Mouse (Mus musculus): ENCODE measurements at regions not wholly inside any gene's neighbourhood (a gene's known extent, or its start where the extent isn't known, plus 50 kb on each side); places are given as distances from the start of the nearest gene placed in this dataset.

DNA sequence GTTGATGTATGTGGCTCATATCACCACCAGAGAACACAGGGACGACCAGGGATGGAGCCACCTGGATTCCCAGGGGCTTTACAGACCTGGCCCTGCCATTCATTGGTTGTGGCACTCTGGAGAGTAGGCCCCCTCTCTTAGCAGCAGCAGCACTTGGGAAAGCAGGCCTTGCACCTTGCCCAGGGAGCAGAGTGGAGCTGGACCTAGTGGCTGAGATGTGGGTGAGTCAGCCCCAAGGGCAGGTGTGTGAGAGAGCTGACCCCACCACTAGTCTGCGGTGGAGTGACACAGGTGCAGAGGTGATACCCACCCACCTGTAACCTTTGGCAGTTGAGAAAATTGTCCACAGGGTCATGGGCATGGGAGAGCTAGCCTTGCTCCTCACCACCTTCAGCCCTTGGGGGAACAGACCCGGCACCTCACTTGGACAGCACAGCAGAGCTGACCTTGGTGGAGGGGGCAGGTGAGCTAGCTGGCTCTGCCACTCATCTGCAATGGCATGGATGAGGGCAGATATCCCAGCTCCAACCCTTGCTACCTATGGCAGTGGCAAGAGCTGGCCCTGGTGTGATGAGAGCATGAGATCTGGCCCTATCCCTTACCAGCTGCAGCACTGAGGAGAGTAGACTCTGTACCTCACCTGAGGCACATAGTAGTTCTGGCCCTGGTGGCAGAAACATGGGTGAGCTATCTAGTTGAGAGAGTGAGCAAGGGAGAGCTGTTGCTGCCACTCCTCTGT is 67.9 kb upstream of the Adgrl3 start:
- H3K9ac ChIP-seq (ENCODE audit: insufficient read depth, low read depth), result no peak overlapping the region
- H3K9me3 ChIP-seq (replicated peaks; ENCODE audit: low read length), result no peaks in the 10 kb centered on the region
- in situ Hi-C loops (cut with MboI; ENCODE audit: low pct_ligation_motif_present, low pct_unique_long_range_greater_than_20kb, low sequenced_read_pairs) (no loop called here), dilution Hi-C loops (cut with MboI; ENCODE audit: extremely low pct_ligation_motif_present, extremely low pct_unique_long_range_greater_than_20kb, low sequenced_read_pairs) (no loop called here)
- TF ChIP-seq HCFC1 (IDR thresholded peaks at IDR 0.05; ENCODE audit: low read depth, low read length) (no peak), RAD21 (IDR thresholded peaks at IDR 0.05; ENCODE audit: low read depth, low read length) (no peak), MEF2A (IDR thresholded peaks at IDR 0.05; ENCODE audit: borderline replicate concordance, low read depth, low read length) (no peak), PAX5 (IDR thresholded peaks at IDR 0.05; ENCODE audit: low read length) (no peak), ELF1 (IDR thresholded peaks at IDR 0.05; ENCODE audit: low read depth, low read length) (no peak), SMC3 (IDR thresholded peaks at IDR 0.05; ENCODE audit: low read depth, low read length) (no peak), ZNF384 (IDR thresholded peaks at IDR 0.05; ENCODE audit: low read depth, low read length) (no peak), MXI1 (IDR thresholded peaks at IDR 0.05; ENCODE audit: low read depth, low read length) (no peak), USF2 (conservative IDR thresholded peaks at IDR 0.05; ENCODE audit: low read depth, low read length) (no peak), MAZ (IDR thresholded peaks at IDR 0.05; ENCODE audit: low read depth, low read length) (no peak), CTCF (conservative IDR thresholded peaks at IDR 0.05 in 1 of 2, IDR thresholded peaks at IDR 0.05 in 1 of 2; ENCODE audit: low read depth in 2 of 2, low read length in 2 of 2) (no peak)
- no peak overlapping the region for H3K4me2 ChIP-seq (ENCODE audit: insufficient read depth, low read depth, poor library complexity, severe bottlenecking)
- H3K27ac ChIP-seq (ENCODE audit: insufficient read depth, low read depth), result no peak overlapping the region
- no peaks in the 10 kb centered on the region for H3K36me3 ChIP-seq (replicated peaks in 1 of 2; ENCODE audit: control insufficient read depth in 1 of 2, insufficient read depth in 1 of 2, low read length in 1 of 2)
- no peaks in the 10 kb centered on the region for H3K27me3 ChIP-seq (replicated peaks)
- H3K4me3 ChIP-seq (replicated peaks in 1 of 3; ENCODE audit: low read depth in 2 of 3, low read length in 2 of 3, poor library complexity in 1 of 3), result no peak overlapping the region
- no peaks in the 10 kb centered on the region for H3K79me2 ChIP-seq (replicated peaks; ENCODE audit: control insufficient read depth, extremely low read depth, insufficient read depth, poor library complexity, severe bottlenecking)
- no peaks in the 10 kb centered on the region for H3K4me1 ChIP-seq (ENCODE audit: control insufficient read depth in 1 of 2, insufficient read depth in 2 of 2)
- no peak for DNase-seq (ENCODE audit: extremely low read depth)

DNA sequence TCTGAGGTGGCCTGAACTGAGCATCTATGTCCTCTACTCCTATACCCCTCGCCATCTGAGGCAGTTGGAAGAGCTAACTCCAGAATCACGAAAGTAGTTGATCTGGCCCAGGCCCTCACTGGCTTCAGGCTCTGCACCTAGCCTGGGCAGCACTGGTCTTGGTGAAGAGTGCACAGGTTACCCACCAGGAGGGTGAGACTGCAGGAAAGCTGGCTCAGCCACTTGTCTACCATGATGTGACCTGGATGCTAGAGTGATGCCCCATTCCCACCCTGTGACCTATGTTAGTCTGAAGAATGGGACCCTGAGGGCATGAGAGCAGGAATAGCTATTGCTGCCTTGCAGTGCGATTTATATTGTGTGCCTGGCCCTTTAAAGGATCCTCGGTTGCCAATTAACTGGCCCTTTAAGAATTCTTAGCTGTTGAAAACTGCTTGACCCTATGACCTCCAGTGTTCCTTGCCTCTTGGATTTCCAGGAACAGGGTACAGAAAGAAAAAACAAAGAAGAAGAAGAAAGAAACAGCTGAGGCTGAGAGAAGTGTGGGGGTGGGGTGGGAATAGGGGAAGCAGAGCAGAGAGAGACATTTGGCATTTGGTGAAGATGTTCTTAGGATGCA is 67.2 kb upstream of the Adgrl3 start:
- dilution Hi-C loops (cut with MboI; ENCODE audit: extremely low pct_ligation_motif_present, extremely low pct_unique_long_range_greater_than_20kb, low sequenced_read_pairs), result no loop called here
- TF ChIP-seq USF1 (IDR thresholded peaks at IDR 0.05; ENCODE audit: low read depth, low read length) (no peak), BHLHE40 (IDR thresholded peaks at IDR 0.05; ENCODE audit: low read depth, low read length) (no peak), ZKSCAN1 (IDR thresholded peaks at IDR 0.05; ENCODE audit: borderline replicate concordance, low read depth, low read length) (no peak), JUN (IDR thresholded peaks at IDR 0.05; ENCODE audit: insufficient read depth, low read depth, low read length) (no peak), ZNF384 (IDR thresholded peaks at IDR 0.05; ENCODE audit: low read depth, low read length) (no peak), UBTF (IDR thresholded peaks at IDR 0.05; ENCODE audit: low read depth, low read length) (no peak), TBP (conservative IDR thresholded peaks at IDR 0.05; ENCODE audit: low read depth, low read length) (no peak), IRF4 (IDR thresholded peaks at IDR 0.05; ENCODE audit: low read depth, low read length) (no peak)
- in situ Hi-C loops (cut with MboI; ENCODE audit: low pct_ligation_motif_present, low pct_unique_long_range_greater_than_20kb, low sequenced_read_pairs), result no loop called here
- Histone ChIP-seq H3K4me1 (ENCODE audit: control insufficient read depth in 1 of 2, insufficient read depth in 2 of 2) (no peaks in the 10 kb centered on the region), H3K4me2 (ENCODE audit: insufficient read depth, low read depth, poor library complexity, severe bottlenecking) (no peak overlapping the region), H3K9me3 (replicated peaks; ENCODE audit: low read length) (no peaks in the 10 kb centered on the region), H3K9ac (ENCODE audit: insufficient read depth, low read depth) (no peak overlapping the region), H3K36me3 (replicated peaks in 1 of 2; ENCODE audit: control insufficient read depth in 1 of 2, insufficient read depth in 1 of 2, low read length in 1 of 2) (no peaks in the 10 kb centered on the region), H3K4me3 (replicated peaks in 1 of 3; ENCODE audit: low read depth in 2 of 3, low read length in 2 of 3, poor library complexity in 1 of 3) (no peak overlapping the region), H3K79me2 (replicated peaks; ENCODE audit: control insufficient read depth, extremely low read depth, insufficient read depth, poor library complexity, severe bottlenecking) (no peaks in the 10 kb centered on the region), H3K27me3 (replicated peaks) (no peaks in the 10 kb centered on the region), H3K27ac (ENCODE audit: insufficient read depth, low read depth) (no peak overlapping the region)
- DNase-seq (ENCODE audit: extremely low read depth), result no peak

All from CH12.LX (cell line).